Mouse (Mus musculus) thymus, postnatal 4 days (tissue): ENCODE measurements around the gene Entpd1.

ENCODE experiments used
- DNase-seq: peaks from one replicate; pipeline ENCODE4 v3.0.0; 2021

Gene Entpd1

DNA sequence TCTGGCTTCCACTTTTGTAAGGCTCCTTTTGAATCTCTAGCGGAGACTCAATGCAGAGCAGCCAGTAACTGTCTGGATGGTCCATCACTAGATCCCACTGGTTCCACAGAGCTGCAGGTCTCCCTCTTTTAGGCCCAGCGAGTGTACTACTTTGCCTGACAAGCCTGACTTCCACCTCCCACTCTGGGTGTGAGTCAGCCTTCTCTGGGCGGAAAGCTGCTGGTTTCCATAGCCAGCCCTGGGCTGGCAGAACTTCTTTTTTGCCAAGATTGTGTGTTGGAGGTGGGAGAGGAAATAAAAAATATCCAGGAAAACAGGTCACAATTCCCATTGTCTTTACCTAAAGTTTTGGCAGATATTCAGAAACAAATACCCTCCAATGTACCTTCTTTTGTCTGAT, 17.9 kb downstream of the Entpd1 start:
- DNase-seq, result no peak

DNA sequence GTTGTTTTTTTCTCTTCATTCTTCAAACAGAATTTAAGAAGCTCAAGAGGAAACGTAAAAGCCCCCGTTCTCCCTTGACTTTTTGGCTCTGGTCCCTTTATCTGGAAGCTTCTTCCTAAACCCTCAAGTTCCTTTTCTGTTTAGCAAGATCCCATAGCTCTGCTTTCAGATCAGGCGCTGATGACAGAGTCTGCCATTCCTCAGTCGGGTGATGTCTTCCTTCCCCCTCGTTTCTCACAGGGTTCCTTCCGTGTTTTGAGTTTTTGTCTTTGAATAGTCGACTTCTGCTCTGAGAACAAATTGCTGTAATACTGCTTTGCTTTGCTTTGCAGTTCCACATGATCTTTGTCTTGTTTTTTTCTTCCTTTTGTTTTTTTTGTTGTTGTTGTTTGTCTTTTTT, 18.4 kb downstream of the Entpd1 start:
- DNase-seq, result no peak

DNA sequence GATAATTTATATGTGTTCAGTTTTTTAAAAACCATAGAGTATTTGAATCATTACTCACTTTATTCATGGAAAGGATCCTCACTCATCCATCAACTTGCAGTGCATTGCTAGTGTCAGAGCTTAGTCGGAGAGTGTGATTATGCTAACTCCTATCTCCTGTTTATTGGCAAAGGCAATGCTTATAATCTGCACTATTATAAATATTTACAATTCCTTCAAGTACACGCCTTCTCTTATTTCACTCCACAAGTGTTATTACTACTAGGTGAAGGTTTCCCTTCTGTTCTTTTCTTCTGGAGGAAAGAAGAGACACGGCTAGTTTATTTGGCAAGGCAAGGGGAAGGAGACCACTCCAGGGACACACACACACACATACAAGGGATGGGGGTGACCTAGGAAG, 20.0 kb downstream of the Entpd1 start:
- no peak for DNase-seq

DNA sequence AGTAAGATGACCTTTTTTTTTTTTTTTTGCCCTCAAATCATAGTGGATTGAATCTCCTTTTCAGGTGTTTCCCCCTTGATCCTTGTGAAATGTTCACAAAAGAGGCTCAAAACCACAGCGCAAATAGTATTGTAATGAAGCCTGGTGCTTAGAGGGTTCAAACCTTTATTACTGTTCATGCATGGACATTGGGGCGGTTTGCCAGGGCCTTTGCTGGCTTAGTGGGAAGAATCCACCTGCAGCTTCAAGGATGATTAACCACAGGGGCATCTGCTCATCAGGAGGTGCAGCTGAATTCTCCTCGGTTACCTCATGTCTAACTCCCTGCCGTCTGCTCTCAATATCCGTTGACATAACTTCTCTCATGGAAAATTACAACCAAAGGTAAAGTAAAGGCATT, 20.5 kb downstream of the Entpd1 start:
- DNase-seq, result no peak

DNA sequence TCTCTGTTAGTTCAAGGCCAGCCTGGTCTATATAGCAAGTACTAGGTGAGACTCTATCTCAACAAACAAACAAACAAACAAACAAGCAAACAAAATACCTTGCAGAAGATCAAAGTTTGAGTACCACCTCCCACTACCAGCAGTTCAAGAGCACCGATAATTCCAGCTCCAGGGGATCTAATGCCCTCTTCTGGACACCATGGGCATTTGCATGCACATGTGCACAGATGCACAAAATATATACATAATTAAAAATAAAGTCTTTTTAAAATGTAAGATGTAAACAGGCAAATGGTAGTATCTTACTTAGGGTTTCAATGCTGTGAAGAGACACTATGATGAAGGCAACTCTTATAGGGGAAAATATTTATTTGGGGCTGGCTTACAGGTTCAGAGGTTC, 21.0 kb downstream of the Entpd1 start:
- DNase-seq, result no peak

DNA sequence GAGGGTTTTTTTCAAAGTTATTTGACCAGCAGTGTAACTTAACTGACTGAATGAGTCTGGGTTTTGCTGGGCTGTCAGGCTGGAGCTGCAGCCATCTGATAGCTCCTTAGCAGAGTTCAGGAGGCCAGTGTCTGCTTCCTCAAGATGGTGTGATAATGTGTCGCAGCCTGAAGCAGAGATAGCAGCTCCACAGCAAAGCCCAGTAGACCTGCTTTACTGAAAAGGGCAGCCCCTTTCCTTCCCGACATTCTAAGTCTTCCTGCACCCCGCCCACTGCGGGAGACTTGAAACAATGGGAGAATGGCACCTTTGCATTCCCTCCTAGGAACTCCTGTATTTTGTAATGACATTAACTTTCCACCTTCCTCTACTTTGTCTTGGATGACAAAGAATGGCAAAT, 24.9 kb downstream of the Entpd1 start:
- no peak for DNase-seq

DNA sequence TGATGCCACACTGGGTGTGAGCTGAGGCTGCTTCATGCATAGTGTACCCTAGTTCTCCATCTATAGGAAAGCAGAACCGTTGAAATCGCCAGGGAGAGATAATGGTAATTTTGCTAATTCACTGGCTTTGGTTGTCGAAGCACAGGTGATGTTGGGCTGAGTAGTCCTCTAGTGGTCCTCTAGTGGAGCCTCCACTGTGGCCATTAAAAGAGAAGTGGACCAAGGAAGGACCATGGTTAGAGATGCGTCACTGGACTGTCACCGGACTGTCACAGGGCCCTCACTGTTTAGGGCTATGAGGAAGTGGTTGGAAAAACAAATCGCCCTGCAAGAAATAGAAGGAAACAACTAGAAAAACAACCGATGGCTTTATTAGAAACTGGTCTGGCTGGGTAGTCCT, 25.4 kb downstream of the Entpd1 start:
- DNase-seq, result no peak

DNA sequence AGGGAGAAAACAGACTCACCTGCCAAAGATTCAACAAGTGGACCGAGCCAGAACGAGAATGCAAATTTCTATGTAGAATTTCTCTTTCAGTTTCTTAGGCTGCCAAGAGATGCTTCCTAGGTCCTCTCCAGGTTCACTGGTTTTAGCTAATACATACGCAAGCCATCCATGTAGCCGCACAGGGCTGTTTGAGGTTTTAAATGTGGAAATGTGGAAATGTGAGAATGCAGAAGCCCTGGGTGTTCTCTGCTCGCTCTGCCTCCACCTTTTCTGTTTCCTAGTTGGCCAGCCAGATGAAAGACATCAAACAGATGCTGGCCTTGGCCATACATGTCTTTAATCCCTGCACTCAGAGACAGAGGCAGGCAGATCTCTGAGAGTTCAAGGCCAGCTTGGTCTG, 26.4 kb downstream of the Entpd1 start:
- no peak for DNase-seq

DNA sequence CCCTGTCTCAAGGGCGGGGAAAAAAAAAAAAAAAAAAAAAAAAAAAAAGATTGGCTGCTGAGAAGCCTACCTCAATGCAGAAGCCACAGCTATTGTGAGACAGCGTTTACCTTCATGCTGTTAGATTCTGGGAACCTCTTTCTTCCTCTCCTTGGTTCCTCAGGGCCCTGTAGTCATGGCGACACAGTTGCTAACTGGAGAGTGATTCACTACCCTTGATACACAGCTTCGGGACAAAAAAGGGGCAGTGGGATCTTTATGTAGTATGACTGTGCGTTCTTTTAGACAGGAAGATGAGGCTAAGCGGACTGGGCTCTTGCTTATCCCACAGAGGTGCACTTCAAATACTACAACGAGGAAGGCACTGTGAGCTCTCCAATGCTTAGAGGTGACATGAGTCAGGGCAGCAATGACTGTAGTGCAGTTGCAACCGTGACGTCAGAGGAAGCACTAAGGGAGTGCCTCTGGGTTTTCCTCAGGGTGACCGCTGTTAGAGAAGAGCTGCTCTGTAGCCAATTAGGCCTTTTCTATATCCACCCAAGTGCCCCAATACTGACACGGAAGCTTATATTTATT, 27.7 kb downstream of the Entpd1 start:
- DNase-seq, result no peak

DNA sequence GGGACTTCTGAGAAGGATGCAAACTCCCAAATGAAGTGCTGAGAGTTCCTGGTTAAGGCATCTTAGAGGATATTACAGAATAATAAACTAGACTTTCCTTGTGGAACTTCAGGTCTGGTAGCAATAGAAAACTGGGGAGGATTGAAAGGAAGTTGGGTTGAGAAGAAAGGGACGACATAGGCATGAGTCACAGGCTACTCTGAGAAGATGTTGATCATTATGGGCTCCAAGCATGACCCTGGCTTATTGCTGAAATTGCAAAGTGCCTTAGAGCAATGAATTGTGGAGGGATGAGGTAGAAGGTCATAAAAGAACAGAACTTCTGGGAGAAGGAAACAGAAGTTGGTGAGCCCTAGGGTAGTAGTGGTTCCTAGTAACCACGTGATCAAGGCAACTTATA, 28.6 kb downstream of the Entpd1 start:
- DNase-seq, result no peak

DNA sequence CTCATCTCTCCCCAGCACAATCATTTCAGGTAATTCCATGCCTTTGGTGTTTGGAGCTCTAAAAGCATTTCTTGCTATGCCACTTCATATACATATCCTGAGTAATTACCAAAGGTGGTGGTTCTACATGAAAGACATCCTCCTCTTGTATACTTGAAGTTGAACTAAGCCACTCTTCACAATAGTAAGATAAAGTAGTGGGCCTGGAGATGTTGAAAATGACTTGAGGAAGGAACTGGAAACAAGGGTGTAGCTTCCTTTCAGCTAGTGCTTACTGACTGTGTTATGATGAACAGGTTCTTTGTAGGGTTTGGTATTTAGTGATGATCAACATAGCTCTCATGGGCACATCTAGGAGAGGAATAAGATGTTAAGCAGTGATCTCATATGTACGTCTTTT, 31.7 kb downstream of the Entpd1 start:
- no peak for DNase-seq

DNA sequence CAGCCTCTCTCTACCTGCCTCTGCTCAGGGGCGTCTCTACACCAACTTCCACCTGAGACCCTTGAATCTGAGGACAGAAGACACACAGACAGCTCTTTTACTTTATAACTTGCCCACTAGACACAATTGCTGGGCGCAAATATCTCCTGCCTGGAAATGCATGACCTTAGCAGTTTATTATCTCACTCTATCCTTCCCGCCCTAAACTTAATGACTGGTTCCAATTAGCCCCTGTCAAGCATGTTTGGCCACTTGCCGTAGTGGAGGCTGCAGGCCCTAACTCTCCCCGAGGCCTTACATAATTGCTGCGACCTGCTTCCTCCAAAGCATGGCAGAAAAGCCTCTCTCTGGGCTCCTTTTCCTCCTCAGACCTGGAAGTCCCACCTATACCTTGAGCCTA, 34.2 kb downstream of the Entpd1 start:
- DNase-seq, result no peak

DNA sequence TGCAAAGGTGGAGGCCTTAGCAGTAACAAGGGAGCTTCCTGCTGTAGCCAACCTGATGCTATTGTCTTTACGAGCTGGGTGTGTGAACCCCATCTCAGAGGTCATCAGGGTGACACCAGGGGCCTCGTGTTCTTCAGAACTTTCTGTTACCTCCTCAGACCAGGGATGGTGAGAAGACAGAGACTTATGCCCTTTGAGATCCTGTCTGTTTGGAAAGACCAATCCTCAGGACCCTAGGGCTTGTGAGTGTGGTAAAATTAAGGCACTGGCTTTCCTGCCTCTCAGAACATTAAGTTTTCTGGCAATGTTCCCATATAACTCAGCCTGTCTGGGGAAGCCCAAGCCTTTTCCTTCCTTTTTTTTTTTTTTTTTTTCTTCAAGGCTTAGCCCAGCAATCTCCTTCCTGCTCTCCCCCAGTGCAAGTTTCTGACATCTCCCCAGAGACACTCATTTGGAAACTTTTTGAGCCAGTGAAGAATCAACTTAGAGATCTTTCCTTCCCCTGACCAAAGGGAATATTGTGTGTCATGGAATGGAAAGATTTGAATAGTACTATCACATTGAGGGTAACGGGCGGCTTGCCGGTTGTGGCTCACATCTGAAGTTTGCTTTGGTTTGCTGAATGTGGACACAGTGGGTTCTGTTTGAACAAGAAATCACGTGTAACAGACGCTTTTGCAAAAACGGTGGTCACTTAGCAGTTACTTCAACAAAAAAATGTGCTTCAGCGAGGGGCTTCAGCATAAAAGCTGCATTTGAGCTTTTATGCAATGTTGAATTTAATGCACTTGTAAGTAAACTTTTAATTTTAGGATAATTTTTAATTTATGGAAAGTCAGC, 35.4 kb downstream of the Entpd1 start:
- DNase-seq, result no peak

DNA sequence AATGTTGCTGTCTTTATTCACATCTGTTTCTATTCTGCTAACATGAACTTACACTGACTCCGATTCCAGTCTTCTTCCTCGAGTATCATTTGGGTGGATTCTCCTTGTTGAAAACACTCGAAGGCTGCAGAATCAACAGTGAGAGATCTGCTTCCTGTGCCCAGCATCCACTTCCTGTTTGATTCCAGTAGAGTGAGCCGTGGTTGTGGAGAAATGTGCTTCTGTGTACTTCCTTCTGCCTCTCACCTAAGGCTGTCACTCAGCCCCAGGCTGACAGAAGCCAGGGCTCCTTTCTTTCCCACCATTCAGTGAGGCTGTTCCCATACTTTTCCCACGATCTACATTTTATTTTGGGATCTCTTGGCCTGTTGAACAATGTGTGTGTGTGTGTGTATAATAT, 37.9 kb downstream of the Entpd1 start:
- no peak for DNase-seq

DNA sequence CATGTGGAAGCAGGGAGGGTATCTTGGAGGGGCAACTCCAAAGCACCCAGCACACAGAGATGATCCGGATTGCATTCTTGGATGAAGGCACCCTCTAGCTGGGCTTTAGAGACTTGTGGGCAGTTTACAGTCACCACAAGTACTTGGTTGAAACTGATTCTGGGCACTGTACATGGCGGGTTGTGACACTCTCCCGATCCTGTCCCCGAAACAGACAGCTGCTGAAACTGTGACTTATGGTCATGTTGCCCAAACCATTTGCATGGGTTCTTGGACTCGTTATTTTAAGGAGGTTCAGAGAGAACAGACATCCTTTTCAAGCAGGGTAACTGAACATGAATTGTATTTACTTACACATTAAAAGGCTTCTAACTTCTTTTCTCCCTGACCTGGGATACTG, 44.0 kb downstream of the Entpd1 start:
- DNase-seq, result no peak

DNA sequence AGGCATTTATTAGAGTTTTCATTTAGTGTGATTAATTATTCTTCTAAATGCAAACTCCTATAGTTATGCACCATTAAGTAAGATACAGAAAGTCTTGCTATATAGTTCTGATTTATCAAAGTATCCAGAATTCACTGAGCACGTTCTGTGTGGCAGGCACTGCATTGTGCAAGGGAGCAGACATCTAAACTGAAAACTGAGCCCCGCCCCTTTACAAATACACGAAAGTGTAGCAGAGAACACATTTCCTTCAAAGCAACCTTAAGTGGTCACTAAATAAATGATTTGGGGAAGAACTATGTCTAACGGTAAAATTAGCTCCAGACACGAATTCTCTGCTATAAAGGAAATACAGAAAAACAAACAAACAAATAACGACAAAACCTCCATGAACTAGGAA, 46.1 kb downstream of the Entpd1 start:
- no peak for DNase-seq

DNA sequence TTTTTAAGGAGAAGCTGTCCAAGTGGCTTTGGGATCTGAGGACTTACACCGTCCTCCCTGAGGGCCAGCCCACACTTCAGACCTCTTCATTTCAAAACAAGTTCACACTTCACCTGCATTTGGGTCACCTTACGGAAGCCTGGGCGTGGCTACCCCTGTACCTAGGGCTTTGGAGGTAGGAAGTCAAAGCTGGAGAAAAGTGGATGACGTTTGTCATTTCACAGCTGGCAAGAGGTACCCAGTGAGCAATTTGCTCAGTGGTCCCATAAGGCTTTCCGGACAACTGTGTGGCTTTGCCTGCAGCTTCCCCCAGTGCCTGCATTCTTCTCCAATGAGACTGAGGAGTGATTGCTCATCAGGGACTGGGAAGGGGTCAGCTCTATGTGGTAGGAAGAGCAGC, 46.8 kb downstream of the Entpd1 start:
- no peak for DNase-seq

DNA sequence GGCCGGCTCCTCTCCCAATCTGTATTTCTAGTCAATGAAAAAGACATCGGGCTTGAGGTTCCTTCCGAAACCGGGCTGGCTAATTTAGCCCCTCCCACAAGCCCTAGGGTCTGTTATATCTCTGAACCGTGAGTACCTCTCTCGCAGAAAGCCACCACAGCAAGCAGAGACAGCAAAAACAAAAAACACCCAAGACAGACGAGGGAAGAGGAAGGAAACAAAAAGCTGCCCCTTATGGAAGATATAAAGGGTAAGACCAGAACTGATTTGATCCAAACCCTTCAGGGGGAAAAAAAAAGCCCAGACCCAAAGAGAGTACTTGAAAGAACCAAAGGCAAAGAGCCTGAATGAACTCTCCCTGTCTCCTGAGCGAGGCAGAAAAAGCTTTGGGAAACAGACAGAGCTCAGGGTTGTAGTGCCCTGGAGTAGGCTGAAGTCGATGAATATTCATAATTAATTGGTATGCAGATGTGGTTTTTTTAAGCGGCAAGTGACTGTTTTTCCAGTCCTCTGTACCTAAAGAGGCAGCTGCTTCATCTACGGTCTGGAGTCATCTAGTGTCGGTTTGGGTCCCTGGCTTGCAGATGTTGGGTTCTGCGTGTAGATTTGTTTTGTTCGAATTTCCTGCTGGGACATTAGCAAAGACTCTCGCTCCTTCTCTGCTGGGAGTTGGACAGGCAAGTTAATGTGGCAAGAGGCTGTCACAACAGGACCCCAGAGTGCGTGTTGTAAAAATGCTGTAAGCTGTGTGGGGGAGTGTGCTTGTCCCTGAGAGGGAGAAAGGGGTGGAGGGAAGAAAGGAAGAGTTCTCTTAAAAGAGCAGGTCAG, 47.7 kb downstream of the Entpd1 start:
- no peak for DNase-seq

DNA sequence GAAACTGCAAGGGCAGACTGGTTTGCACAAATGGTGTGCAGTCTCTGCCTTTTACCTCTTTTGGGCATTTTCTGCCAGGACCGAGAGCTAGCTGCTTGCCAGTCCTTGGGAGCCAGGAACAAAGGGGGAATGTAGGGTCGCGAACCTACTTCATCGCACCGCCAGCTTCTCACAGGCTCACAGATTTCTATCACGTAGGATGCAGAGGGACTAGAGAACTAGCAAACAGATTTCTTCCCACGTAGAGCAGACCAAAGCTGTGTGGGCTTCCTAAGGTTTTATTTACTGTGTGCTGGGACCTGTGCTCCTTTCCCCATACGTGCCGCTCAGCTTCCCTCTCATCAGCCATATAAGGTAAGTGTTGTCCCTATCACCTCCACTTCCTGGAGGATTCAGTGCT, 48.3 kb downstream of the Entpd1 start:
- DNase-seq, result no peak

DNA sequence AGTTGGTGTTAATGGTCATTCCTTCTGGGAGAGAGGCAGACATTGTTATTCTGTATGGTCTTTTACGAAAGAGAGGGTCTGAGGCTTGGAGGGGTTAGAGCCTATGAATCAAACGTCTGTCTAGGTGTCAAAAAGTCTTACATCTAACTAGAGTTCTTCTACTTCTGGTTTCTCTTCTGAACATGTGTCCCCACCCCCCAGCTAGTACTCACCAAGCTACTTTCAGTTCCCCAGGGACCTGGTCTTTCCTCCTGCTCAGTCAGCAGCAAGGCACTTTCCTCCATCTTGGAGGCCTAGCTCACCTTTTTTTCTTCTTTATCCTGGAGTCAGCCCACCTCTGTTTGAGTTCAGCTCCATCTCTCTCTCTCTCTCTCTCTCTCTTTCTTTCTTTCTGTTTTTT, 48.9 kb downstream of the Entpd1 start:
- DNase-seq, result no peak

DNA sequence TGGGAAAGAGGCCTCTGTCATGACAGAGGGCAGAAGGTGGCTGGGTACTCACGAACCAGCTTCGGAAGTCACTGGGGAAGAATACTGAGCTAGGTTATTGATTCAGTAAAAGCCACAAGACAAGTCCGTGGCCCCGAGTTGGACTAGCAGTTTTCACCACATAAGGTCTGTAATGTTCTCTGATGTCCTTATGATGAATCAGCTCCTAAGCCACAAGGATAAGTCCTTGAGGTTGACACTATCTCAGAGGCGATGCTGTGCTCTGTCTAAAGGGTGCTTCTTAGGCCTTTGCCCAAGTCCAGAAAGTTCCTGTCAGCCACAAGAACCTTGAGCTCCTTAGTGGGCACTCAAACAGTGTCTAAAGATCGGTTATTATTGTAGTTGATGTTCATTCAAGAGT, 49.7 kb downstream of the Entpd1 start:
- no peak for DNase-seq

DNA sequence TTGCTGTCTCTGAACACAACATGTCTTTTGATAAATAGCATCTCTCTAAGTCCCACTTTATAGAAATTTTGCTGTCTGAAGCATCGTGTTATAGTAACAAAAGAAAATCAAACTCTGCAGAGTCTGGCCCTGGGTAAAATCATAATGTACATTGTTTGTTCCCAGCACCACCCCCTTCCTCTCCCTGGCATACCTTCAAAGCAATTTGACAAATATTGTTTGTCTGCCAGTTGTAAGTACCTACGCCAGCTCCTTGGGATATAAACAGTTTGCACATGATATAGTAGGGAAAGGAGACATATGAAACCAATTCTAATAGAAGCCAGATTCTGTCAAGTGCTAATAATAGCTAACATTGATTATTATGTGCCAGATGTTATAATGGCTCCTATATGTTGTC, 50.6 kb downstream of the Entpd1 start:
- no peak for DNase-seq

DNA sequence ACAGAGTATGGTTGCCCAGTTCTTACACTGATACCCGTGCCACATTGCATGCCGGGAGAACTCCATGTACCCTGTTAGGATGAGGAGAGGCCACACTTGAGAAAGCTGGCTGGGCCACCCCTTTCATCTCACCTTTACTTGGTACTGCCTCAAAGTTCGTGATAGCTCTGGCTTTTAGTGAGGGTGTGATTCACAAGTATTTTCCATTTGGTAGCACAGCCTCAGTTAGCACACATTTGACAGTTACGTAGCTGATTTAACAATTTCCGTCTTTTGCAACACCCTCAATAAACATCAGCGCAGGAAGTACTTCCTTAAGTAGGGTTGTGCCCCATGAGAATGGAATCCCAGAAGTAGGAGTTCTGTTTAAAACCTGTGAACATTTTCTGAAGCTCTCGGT, 53.6 kb downstream of the Entpd1 start:
- DNase-seq, result no peak

DNA sequence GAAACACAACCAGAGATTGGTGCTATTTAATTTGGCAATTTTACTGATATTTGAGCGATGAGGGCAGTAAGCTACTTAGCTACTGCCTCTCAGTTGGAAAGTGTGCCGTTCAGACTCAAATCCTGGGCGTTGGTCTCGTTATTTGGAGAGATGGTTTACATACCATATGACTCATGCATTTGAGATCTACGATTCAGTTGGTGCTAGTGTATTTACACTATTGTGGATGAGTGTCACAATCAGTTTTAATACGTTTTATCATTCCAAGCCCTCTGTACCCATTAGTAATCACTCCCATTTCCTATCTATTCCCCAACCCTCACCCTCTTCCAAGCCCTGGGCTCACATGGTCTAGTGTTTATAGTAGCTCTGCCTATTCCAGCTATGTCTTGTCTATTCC, 54.9 kb downstream of the Entpd1 start:
- DNase-seq, result no peak
